Mouse (Mus musculus): ENCODE results near the gene Nsmce3. TPM values are rescaled to one million over a fixed set of nuclear protein-coding genes. Genes with fewer than 3 reads are reported as not detected.

Nsmce3 gene
- total RNA-seq (2021) = 7.1 and 8.7 TPM in 2 replicates
- long read RNA-seq, full-length matches to known transcripts = 83 of 83 reads
- long read RNA-seq, partial matches to known transcripts = 0 of 83 reads
- long read RNA-seq, other reads (novel, unspliced or antisense) = 0 of 83 reads

DNA sequence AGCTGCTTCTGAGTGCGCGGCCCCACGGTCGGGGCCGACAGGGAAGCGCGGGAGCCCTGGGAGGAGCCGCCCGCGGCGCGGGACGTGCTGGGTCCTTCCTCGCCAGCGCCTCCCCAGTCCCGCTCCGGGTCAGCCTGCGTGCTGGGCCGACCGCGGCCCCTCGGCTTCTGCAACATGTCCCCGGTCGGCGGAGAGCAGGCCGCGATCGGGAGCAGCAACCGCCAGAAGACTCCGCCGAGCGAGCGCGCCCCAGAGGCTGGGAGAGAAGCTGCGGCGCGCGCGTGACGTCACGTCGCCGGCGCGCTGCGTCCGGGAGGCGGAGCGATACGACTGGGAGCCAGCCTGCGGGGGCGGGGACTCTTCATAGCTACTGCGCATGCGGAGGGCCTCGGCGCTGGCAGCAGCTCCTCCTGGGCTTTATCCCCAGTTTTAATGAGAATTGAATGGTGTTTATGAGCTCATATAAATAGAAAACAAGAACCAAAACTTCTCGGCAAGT, at the start of gene Nsmce3:
Gene Nsmce3, minus strand, starts transcription at position 255 of the 499 bp plus-strand sequence.
- peak; percentile 98 for DNase-seq

GRCm38 (mm10) chr7:64921189-64921588, 48.4 kb upstream of the Nsmce3 start:
- DNase-seq = no peak

DNA sequence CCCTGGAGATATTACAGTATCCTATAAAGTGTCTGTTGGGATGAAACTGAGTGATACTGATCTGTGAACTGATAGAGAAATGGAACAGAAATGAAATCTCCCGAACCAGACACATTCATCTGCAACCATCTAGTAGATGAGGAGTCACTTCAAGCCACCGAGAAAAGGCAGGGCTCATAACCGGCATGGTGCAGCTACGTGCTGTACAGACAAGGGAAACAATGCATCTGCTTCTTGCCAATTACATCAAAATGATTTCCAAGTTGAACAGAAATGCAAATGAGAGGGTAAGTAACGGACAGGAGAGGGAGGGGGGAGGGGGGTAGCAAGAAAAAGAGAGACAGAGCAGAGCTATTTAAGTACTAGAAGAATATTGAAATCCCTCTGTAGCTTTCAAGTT, 47.9 kb upstream of the Nsmce3 start:
- DNase-seq = no peak

GRCm38 (mm10) chr7:64916654-64917053, 43.9 kb upstream of the Nsmce3 start:
- DNase-seq = no peak

GRCm38 (mm10) chr7:64915121-64915520, 42.3 kb upstream of the Nsmce3 start:
- DNase-seq = no peak

- DNase-seq = no peak
Measured at GRCm38 (mm10) chr7:64911945-64912344, 39.1 kb upstream of the Nsmce3 start.

GRCm38 (mm10) chr7:64910208-64910607, 37.4 kb upstream of the Nsmce3 start:
- no peak for DNase-seq

DNA sequence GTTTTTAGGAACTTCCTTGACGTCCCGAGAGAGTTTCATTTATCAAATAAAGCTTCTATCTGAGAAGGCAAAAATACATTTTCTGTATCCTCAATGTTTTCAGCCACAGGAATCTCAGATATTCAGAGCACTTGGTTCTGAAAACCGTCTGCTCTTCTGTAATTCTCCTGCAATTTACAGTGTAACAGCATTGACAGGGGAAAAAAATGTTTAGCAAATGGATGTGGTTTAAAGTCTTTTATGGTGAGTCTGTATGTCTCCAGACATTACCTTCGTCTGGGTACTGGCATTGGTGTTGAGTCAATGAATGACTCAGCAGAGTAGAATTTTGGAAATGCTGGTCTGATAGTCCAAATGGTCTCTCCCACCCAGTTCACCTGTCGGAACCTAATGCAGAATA, 34.2 kb upstream of the Nsmce3 start:
- DNase-seq = no peak

DNA sequence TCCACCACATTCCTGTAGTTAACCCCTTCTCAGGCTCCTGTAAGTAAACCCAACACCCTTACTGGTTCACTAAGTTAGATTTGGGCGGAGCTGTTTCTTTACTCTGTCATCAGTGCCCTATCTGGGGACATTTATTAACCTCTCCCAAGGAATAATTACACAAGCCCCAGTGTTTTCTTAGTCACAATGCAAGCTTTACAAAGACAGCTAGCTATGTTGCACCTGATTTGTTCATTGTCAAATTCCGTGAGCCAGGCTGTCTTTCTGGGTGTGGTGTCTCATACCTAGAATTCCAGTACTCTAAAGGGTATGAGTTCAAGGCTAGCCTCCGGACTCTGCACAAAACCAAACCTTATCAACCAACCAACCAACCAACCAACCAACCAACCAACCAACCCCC, 32.7 kb upstream of the Nsmce3 start:
- DNase-seq = no peak

DNA sequence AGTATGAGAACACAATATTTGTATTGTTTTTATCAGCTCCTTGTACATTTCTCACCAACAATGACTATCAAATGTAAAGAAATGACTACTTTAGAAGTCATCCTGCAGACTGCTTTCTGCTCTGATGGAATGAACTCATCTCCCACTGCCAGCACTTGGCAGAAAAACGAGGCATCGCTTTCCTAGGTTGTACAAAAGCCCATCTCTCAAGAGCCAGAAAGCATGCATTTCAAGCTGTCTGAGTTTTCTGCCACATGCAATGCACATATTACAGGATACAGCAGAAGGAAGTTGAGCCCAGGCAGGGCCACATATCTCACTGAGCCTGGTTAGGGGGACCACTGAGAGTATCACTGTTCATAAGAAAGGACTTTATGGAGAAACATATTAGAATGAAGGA, 27.5 kb upstream of the Nsmce3 start:
- no peak for DNase-seq

GRCm38 (mm10) chr7:64896587-64896986, 23.8 kb upstream of the Nsmce3 start:
- no peak for DNase-seq

GRCm38 (mm10) chr7:64895685-64896101, 22.9 kb upstream of the Nsmce3 start:
- no peak for DNase-seq

DNA sequence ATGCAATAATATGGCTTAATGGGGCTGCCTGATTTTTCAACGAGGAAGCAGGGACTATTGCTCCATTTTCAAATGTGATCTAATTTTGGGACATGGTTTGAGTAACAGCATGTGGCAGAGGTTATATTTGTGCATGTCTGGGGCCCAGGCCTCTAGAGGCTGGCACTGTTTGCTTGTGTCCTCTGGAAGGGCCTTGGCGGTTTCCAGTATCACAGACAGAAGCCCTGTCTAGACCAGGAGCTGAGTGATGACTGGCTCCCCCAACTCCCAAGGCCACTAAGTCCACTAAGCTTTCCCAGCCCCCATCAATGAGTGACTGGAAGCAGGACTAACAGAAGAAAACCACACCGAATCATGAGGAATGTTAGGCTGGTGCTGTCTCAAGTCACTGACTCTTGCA, 18.3 kb upstream of the Nsmce3 start:
- DNase-seq = peak; percentile 50

- DNase-seq = peak; percentile 42
Measured at GRCm38 (mm10) chr7:64889919-64890318, 17.1 kb upstream of the Nsmce3 start.

- DNase-seq = no peak
Measured at GRCm38 (mm10) chr7:64884187-64884862, 11.5 kb upstream of the Nsmce3 start.

DNA sequence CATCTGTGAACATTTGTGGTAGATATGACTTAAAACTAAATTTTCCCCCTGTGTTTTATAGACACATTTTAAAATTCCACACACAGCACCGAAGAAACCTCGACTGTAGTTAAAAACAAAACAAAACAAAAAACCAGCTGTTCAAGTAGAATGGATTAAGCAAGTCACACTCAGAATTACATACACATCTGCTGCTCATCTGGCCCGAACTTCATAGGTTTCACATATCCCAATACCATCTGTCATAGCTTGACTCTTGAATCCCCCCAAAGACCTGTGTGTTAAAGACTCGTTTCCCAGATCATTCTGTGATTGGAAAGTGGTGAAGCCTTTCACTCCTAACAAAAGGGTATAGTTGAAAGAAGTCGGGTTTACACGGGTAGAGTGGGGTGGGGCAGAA, 9.4 kb upstream of the Nsmce3 start:
- no peak for DNase-seq

- peak; percentile 16 for DNase-seq
Measured at GRCm38 (mm10) chr7:64881387-64881786, 8.6 kb upstream of the Nsmce3 start.

DNA sequence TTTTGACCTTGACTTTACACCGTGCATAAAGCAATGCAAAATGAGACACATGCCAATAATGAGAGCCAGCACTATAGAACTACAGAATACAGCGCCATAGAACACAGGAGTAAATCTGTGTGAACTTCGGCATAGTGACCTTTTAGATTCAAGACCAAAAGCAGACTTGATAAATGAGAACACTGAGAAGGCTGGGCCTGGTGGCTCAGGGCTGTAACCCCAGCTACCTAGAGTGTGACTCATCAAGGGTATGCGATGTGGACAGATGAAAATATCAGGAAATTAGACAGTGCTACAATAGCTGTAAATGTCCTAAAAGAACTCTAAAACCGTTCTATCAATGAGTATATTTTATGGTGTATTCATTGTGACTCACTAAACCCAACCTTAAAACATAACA, 7.6 kb upstream of the Nsmce3 start:
- no peak for DNase-seq

- DNase-seq = no peak
Measured at GRCm38 (mm10) chr7:64874941-64875340, 2.1 kb upstream of the Nsmce3 start.

DNA sequence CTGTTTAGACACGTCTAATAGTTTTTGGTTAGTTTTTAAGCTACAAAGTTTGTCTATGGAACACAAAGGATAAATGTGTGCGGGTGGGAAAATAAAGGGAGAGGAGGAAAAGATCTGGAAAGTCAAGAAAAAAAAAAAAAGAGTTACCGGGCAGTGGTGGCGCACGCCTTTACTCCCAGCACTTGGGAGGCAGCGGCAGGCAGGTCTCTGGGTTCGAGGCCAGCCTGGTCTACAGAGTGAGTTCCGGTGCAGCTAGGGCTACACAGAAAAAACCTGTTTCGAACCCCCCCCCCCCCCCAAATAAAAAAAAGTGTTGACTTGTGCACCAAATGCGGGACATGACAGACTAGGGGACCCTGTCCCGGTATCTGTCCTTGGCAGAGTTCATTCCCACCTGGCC, 469 bp upstream of the Nsmce3 start:
- no peak for DNase-seq

DNA sequence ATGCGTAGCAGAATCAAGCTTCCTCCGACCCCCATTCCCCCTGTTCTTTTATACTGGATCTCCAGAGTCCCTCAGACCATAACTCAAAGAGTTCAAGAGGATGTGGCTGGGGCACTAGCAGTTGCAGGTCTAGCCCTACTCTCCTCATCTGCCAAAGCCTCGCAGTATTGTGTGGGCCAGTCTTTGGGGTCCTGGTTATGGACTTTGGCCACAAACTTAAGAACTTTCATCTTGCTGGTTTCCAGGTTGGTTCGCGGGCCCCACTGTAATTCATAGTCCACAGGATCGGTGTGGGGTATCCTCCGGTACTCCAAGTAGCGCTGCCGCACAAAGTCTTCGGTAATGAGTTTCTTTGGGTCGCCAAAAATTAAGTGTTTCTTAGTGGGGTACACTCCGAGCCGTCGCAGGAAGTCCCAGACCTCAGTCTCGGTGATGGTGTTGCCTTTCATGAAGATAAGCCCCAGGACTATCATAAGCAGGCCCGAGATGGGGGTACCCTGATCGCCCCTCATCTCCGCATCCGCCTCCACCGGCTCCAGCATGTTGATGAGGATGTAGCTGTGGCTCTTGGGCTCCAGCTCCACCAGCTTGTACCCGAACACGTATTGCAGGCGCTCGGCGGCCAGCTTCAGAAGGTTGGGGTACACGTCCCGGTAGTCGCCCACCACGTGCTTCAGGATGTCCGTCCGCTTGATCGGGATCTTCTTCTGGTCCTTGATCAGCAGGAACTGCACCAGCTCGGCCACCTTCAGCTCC, 632 bp downstream of the Nsmce3 start:
- DNase-seq = no peak

DNA sequence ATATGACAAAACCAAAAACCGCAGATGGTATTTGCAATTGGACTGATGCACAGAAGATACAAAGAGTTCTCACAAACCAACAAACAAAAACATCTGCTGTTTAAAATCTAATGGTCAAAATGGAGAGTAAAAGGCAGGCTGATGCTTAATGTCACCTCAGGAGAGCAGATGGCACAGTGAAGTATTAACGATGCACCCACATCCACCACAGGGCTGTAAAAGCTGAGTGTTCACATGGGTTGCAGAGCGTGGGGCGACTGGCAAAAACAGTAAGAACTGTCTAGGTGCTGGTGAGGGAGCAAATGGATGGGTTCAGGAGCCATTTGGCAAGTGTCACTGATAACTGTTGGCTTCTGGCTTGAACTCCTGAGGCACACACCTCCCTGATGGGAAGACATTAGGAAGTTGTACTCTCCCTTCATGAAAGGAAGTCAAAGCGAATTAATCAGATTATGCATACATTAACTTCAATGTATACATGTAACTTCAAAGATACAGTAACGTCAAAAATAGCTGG, 3.2 kb downstream of the Nsmce3 start:
- no peak for DNase-seq

DNA sequence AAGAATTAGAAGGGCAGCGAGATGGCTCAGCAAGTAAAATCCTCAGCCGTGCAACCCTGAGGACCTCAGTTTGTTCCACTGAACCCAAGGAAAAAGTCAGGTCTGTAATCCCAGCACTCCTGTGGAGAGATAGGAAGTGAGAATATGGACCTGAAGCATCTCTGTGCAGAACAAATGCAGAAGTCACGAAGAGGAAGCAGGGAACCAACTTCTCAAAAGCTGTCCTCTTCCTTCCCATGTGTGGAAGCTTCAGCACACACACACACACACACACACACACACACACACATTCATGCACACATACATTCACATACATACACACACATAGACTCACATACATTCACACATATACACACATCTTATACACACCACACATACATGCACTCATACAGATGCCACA, 9.3 kb downstream of the Nsmce3 start:
- DNase-seq = no peak

Measured in adrenal gland, postnatal 25 days (tissue).